Mouse (Mus musculus) spleen, adult 2 months (tissue): ENCODE measurements around the gene Wdr19. TPM values are rescaled to one million over a fixed set of nuclear protein-coding genes. Genes with fewer than 3 reads are reported as not detected.

Experiments
- DNase-seq, 2 experiments: peaks; one replicate each; pipeline versions ENCODE4 v3.0.0 to v3.0.0-alpha.2; 2012 to 2021; ENCODE audit warnings: low spot score in 2 of 2, low read depth in 1 of 2
- H3K27ac ChIP-seq: fragments of 200-500 bp; 2 replicates; pipeline ENCODE4 v1.5.1; 2012; ENCODE audit warnings: low read length, inconsistent platforms; ENCODE audit not compliant: insufficient read depth
- H3K27me3 ChIP-seq: fragments of 200-500 bp; 2 replicates; pipeline ENCODE4 v1.6.1; 2012; ENCODE audit warnings: mild to moderate bottlenecking, moderate library complexity, low read length, inconsistent platforms; ENCODE audit not compliant: control insufficient read depth, insufficient read depth
- H3K36me3 ChIP-seq: fragments of 200-500 bp; 2 replicates; pipeline ENCODE4 v1.6.1; 2012; ENCODE audit warnings: mild to moderate bottlenecking, low read length, inconsistent platforms; ENCODE audit not compliant: control insufficient read depth, insufficient read depth
- H3K4me1 ChIP-seq: fragments of 200-500 bp; 2 replicates; pipeline ENCODE4 v1.6.1; 2011; ENCODE audit warnings: inconsistent platforms; ENCODE audit not compliant: control insufficient read depth, insufficient read depth, insufficient read length
- H3K4me3 ChIP-seq: fragments of 200-500 bp; 2 replicates; pipeline ENCODE4 v1.5.1; 2011; ENCODE audit warnings: mild to moderate bottlenecking, inconsistent platforms; ENCODE audit not compliant: insufficient read depth, insufficient read length; ENCODE audit errors: extremely low read depth
- CTCF ChIP-seq: fragments of 200-500 bp; IDR thresholded peaks from 2 replicates; pipeline ENCODE4 v1.5.1; 2011; ENCODE audit warnings: mild to moderate bottlenecking, inconsistent platforms; ENCODE audit not compliant: insufficient read depth, insufficient read length, insufficient replicate concordance; ENCODE audit errors: extremely low read depth
- POLR2A ChIP-seq: fragments of 200-500 bp; IDR thresholded peaks from 2 replicates; pipeline ENCODE4 v1.6.1; 2011; ENCODE audit warnings: low read depth, low read length, inconsistent platforms
- WGBS: fragments of 180-500 bp; shearing (Covaris S2); methylation state at CpG from one replicate; pipeline ENCODE4 v1.1.7; 2018; 5-methylcytosine and 5-hydroxymethylcytosine counted together
- polyA plus RNA-seq: library from polyadenylated mRNA; depleted of rRNA; stranded (reverse); fragments of >200 nt; gene quantifications from 2 replicates; pipeline ENCODE4 v1.2.3, GENCODE M21; 2012

Wdr19 gene
- polyA plus RNA-seq, 1 experiment, result 0.67 TPM

DNA sequence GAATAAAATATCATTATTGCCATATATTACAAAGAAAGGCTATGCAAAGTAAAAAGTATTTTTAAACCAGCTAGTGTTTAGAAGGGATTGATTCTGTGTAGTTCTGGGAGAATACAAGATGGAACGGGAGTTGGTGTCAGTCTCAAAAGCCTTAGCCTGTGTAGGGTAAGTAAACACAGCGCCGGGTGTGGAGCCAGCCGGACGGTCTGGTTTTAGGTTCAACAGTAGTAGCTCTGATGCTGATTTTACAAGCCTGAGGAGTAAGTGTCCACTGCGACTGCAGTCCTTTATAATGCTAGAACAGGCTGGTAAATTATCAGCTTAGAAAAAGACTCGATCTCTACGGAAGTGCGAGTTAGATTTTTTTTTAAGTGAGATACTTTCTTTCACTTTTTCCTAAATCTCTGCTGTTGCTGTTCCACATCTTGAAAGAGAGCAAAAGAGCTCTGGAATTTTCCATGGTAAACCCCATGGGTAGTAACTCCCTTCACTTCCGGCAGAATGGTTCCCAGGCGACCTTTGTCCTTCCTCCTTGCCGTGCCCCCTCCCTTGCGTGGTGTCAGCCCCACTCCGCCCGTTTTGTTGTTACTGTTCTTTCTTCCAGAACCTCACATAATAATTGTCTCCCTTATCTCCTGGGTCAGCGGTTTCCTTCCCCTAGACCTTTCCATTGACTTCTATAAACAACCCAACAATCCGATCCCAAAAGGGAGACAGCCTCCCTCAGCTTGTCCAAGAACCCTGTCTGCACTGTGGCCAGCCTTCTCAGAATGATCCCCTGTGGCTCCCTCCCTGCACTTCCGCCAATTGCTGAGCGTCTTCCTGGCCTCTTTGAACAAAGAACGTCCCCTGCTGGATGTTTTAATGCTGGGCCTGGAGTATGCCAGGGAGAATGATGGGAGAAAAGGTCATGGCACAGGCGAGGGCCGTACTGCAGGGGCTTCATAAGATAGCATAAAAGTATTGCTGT, 41.8 kb upstream of the Wdr19 start:
- Histone ChIP-seq H3K27ac (no peak overlapping the region), H3K36me3 (peaks cover 1% of the 10 kb centered on the region; the same call in 1 of the 2 replicates), H3K4me3 (no peak overlapping the region), H3K27me3 (no peaks in the 10 kb centered on the region), H3K4me1 (no peaks in the 10 kb centered on the region)
- WGBS, result 83% methylated on average over 22 of the region's 22 CpGs
- DNase-seq, result no peak
- TF ChIP-seq POLR2A (no peak), CTCF (no peak)

DNA sequence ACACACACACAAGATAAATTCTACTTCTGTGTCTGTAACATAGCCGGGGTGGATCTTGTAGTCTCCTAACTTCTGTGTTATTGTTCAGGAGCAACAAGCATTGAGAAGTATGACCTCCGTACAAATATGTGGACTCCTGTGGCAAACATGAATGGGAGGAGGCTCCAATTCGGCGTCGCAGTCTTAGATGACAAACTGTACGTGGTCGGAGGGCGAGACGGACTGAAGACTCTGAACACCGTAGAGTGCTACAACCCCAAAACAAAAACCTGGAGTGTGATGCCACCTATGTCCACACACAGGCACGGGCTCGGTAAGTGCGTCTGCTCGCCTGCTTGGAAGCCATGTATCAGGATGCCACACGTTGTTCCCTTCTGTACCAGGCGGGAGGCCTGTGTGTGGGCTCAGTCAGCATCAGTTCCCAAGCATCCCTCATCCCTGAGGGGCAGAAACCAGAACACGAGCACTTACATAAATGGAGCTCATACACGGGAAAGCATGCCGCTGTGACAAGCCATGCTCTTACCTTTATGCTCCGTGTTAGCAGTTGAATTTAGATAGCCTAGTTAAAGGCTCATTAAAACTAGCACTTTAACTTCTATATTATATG, 40.7 kb upstream of the Wdr19 start:
- no peak overlapping the region for H3K27ac ChIP-seq
- H3K4me1 ChIP-seq, result no peaks in the 10 kb centered on the region
- TF ChIP-seq CTCF (no peak), POLR2A (no peak)
- H3K27me3 ChIP-seq, result no peaks in the 10 kb centered on the region
- 91% methylated on average over 20 of the region's 20 CpGs for WGBS
- H3K4me3 ChIP-seq, result no peak overlapping the region
- no peak for DNase-seq
- H3K36me3 ChIP-seq, result peaks cover 3% of the 10 kb centered on the region; the same call in 1 of the 2 replicates

DNA sequence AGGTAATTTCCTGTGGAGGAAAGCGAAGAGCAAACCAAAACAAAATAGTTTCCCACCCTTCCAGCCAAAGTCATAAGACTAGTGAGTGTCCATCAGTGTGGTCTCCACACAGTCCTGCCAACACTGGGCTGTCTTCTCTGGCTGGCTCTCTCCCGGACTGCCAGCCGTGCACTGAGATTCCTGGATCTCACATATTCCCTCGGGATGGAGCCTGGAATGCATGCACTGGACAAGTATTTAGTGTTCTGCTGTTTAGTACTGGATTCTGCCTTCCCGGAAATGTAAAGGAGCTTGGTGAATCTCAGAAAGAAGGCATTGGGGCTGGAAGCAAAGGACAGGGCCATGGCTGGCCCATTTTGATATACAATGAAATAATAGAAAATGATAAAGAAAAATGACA, 36.5 kb upstream of the Wdr19 start:
- Histone ChIP-seq H3K4me3 (no peak overlapping the region), H3K36me3 (peaks cover 7% of the 10 kb centered on the region), H3K27ac (no peak overlapping the region), H3K27me3 (no peaks in the 10 kb centered on the region), H3K4me1 (no peaks in the 10 kb centered on the region; the same call in 1 of the 2 replicates)
- DNase-seq, result no peak
- TF ChIP-seq CTCF, result no peak
- TF ChIP-seq POLR2A, result no peak
- WGBS, result 83% methylated on average over 5 of the region's 5 CpGs

DNA sequence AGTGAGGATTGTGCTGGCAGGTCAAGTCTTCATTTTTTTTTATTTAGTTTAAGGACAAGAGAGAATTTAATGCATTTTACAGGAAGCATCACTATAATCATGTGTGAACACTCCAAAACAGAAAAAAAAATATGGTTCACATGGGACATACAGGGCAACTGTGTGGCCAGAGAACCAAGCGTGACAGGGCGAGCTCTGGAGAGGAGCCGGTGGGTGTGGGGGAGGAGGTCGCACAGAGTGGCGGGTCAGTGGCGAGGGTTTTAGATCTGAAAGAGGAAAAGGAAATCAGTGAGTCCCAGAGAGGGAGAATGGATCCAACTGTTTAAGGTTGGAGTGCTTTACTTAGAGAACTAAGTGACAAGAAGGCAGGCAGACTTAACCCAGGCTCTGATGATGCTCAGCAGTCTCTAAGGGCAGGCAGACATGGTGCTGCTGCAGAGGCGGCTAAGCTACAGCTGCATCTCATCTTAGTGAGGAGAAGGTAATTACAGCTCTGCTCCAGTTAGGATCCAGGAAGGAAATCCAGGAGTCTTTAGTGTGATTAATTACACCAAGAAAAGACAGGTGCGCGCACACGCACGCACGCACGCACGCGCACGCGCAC, 35.9 kb upstream of the Wdr19 start:
- 92% methylated on average over 17 of the region's 17 CpGs for WGBS
- peak overlapping the region; percentile 5; the same call in 1 of the 2 replicates for H3K27ac ChIP-seq
- DNase-seq, result no peak
- no peak for TF ChIP-seq CTCF
- TF ChIP-seq POLR2A, result no peak
- H3K27me3 ChIP-seq, result no peaks in the 10 kb centered on the region
- H3K36me3 ChIP-seq, result peaks cover 7% of the 10 kb centered on the region
- H3K4me1 ChIP-seq, result no peaks in the 10 kb centered on the region; the same call in 1 of the 2 replicates
- no peak overlapping the region for H3K4me3 ChIP-seq

DNA sequence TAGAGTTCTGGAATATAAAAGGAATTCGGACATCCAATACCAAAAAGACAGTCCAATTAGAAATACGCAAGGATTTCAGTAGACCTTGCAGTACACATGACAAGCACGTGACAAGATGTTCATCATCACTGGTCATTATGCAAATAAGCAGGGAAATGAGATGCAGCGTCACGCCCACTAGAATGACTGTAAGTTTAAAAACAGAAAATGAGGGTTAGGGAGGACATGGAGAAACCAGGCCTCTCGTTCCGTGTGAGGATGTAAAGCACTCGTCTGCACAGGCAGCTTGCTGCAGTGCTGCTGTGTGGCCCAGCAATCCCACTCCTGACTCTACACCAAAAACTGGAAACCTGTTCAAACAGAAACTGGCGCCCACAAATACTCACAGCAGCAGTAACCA, 29.3 kb upstream of the Wdr19 start:
- Histone ChIP-seq H3K27me3 (no peaks in the 10 kb centered on the region), H3K4me1 (peaks cover 2% of the 10 kb centered on the region; the same call in 1 of the 2 replicates), H3K27ac (no peak overlapping the region), H3K36me3 (0 out of 2 replicates have a peak, but pooled peaks cover 1% of the 10 kb centered on the region), H3K4me3 (no peak overlapping the region)
- TF ChIP-seq POLR2A (no peak), CTCF (no peak)
- DNase-seq, result peak in 1 of 2 experiments; percentile 8
- WGBS, result 88% methylated on average over 9 of the region's 9 CpGs

DNA sequence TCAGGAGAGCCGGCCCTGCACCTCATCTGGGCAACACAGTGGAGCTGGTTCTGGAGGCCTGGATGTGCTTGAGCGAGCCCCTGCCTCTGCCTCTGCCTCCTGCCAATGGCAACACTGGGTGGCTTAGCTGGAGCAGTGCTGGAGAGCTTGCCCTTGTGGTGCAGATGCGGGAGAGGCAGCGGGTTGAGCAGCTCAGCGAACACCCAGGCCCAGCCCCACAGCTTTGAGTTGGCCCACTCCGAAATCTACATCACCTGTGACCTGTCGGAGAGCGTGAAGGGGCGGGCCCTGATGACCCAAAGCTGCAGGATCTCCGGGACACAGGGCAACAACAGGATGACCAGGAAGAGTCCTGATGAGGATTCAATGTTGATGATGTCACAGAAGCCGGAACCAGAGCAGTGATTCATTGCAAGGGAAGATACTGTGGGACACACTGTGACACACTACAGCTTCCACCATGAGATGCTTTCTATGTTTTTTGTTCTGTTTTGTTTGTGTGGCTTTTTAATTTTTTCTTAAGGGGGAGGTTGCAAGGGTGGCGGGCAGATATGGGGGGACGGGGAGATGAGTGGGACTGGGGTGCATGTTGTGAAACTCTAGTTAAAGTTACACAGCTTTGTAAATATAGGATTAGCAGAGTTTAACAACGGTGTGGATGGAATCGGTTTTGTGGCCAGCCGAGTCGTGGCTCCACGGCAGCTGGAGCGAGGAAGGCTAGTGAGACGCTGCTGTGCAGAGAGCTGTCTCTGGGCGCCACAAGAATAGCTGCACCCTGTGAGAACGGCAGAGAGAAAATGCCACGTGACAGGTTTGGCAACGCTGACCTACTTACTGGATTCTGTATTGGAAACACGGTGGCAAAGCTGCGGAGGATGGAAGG, 24.2 kb upstream of the Wdr19 start:
- Histone ChIP-seq H3K36me3 (no peaks in the 10 kb centered on the region), H3K4me1 (no peaks in the 10 kb centered on the region; the same call in 1 of the 2 replicates), H3K4me3 (no peak overlapping the region), H3K27ac (no peak overlapping the region), H3K27me3 (no peaks in the 10 kb centered on the region)
- WGBS, result 88% methylated on average over 26 of the region's 26 CpGs
- DNase-seq, result no peak
- TF ChIP-seq CTCF (no peak), POLR2A (no peak)
